Mouse (Mus musculus) A20 (cell line): ENCODE measurements around the gene Lrrc32.

Source experiments
- DNase-seq: peaks from one replicate; pipeline ENCODE4 v3.0.0-alpha.2; 2011; ENCODE audit warnings: low read depth, low spot score

Gene Lrrc32

DNA sequence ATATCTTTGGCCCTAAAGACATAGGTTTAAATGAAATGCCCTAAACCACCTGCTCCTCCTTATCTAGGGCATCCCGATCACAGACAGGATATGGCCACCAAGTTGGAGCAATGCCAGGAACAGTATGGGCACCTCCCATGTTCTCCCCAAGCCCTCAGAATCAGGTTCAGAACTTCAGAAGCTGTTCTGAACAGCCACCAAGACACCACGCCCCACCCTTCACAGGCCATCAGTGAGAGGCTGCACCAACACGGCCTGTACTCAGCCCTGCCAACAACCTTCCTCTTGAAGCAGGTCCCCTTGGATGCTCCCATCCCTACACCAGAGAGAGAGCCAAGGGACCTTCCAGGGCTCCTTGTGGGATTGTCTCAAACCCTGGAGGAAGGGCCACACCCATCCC is 55.5 kb downstream of the Lrrc32 start:
- DNase-seq = no peak

DNA sequence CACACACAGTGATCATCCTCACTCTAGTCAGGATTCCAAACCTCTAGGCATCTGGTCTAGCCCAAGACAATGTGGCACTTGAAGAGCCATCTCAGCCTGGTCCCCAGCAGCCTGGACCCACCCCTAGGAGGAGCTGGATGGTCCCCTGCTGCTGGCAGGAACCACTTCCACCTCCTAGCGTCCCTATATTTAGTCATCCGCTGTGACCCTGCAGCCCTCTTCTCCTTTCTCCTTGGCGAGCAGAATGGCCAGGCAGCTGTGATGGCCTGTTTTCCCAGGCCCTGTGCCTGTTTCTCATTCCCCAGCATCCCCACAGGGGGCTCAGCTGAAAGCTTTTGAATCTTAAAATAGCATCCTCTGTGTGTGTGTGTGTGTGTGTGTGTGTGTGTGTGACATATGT is 59.8 kb downstream of the Lrrc32 start:
- no peak for DNase-seq

DNA sequence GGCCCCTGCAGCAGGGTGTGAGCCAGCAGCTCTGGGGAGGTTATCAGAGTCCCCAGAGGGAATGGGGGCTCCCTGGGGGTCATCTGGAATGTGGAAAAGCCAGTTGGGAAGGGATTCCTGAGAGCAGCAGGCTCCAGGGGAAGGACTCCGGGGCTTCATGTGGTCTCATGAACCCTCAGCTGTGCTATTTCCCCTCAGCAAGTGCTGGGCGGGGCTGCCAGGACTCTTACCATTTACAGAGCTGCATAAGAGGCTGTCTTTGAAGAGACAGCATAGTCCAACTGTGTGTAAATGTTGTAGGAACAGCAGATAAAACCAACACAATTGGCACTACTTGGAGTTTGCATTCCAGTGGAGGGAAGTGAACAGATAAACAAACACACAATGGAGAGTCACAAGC is 61.5 kb downstream of the Lrrc32 start:
- no peak for DNase-seq

DNA sequence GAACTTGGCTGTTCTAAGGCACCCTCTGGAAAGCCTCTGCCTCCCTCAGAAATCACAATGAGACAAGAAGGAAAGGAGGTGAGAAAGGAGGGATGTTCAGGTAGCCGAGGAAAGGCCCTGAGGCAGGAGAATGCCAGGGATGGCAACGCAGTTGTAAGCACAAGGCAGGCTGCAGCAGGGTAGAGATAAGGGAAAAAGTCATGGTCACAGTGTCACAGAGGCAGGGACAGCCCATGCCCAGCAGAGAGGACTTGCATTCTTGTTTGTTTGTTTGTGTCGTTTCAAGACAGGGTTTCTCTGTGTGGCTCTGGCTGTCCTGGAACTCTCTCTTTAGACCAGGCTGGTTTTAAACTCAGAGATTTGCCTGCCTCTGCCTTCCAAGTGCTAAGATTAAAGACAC is 62.0 kb downstream of the Lrrc32 start:
- DNase-seq = no peak
